Mouse (Mus musculus) testis, adult 2 months (tissue): ENCODE results near the gene Pfn4. TPM values are rescaled to one million over a fixed set of nuclear protein-coding genes. Genes with fewer than 3 reads are reported as not detected.

Source experiments
- H3K27ac ChIP-seq: fragments of 200-500 bp; 2 replicates; pipeline ENCODE4 v1.5.1; 2012; ENCODE audit warnings: low read depth, low read length; ENCODE audit not compliant: control insufficient read depth, insufficient read depth
- H3K27me3 ChIP-seq: fragments of 200-500 bp; 2 replicates; pipeline ENCODE4 v1.6.1; 2012; ENCODE audit warnings: mild to moderate bottlenecking, low read length, moderate library complexity; ENCODE audit not compliant: control insufficient read depth, insufficient read depth
- H3K36me3 ChIP-seq: fragments of 200-500 bp; 2 replicates; pipeline ENCODE4 v1.6.1; 2012; ENCODE audit warnings: mild to moderate bottlenecking, low read length; ENCODE audit not compliant: control insufficient read depth, insufficient read depth
- H3K4me1 ChIP-seq: fragments of 200-500 bp; 2 replicates; pipeline ENCODE4 v1.6.1; 2012; ENCODE audit warnings: low read length; ENCODE audit not compliant: control insufficient read depth, insufficient read depth
- H3K4me3 ChIP-seq: fragments of 200-500 bp; 2 replicates; pipeline ENCODE4 v1.5.1; 2012; ENCODE audit warnings: low read depth, mild to moderate bottlenecking, low read length, moderate library complexity, mixed read lengths; ENCODE audit not compliant: control insufficient read depth
- CTCF ChIP-seq: fragments of 200-500 bp; IDR thresholded peaks from 2 replicates; pipeline ENCODE4 v1.5.1; 2012; ENCODE audit warnings: low read depth, mild to moderate bottlenecking, inconsistent platforms, low read length, moderate library complexity; ENCODE audit not compliant: control insufficient read depth, insufficient read depth, insufficient replicate concordance
- POLR2A ChIP-seq: fragments of 200-500 bp; IDR thresholded peaks from 2 replicates; pipeline ENCODE4 v1.6.1; 2012; ENCODE audit warnings: low read depth, mild to moderate bottlenecking, inconsistent platforms, low read length, moderate library complexity; ENCODE audit not compliant: control insufficient read depth
- polyA plus RNA-seq: library from polyadenylated mRNA; depleted of rRNA; stranded (reverse); fragments of >200 nt; gene quantifications from 2 replicates; pipeline ENCODE4 v1.2.3, GENCODE M21; 2012; rRNA removed

Gene Pfn4
- polyA plus RNA-seq, 1 experiment = 173 TPM

DNA sequence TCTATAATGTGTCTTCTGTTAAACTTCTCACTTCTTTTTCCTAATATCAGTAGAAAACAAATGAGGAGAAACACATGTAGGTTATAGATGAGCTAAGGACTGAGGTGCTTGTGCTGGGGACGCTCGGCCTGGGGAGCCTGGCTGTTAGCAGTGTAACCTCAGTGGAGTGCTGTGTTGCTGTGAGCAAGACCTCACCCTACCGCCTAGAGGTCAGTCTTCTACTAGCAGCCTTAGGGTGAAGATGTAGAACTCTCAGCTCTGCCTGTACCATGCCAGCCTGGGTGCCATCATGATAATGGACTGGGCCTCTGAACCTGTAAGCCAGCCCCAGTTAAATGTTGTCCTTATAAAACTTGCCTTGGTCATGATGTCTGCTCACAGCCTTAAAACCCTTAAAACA, 58.4 kb downstream of the Pfn4 start:
- no peaks in the 10 kb centered on the region for H3K4me1 ChIP-seq
- H3K4me3 ChIP-seq = no peak overlapping the region
- no peak overlapping the region for H3K27ac ChIP-seq
- TF ChIP-seq POLR2A (no peak), CTCF (no peak)
- no peaks in the 10 kb centered on the region for H3K27me3 ChIP-seq
- H3K36me3 ChIP-seq = no peaks in the 10 kb centered on the region; the same call in 1 of the 2 replicates

Other genes with a start within 250 kb of the Pfn4 start
- 83.6 and 90.0 TPM in 2 replicates for gene Itsn2, start 176.4 kb upstream of the Pfn4 start, polyA plus RNA-seq
- not detected in 2 replicates for gene Gm3625, start 176.1 kb upstream of the Pfn4 start, polyA plus RNA-seq
- 14.6 TPM in 2 replicates for gene Fam228a, start 30.6 kb upstream of the Pfn4 start, polyA plus RNA-seq
- gene Fam228b, start 245 bp downstream of the Pfn4 start, polyA plus RNA-seq = 13.5 and 16.7 TPM in 2 replicates
- 24.8 and 27.7 TPM in 2 replicates for gene Sf3b6, start 48.5 kb downstream of the Pfn4 start, polyA plus RNA-seq
- 0.47 and 0.68 TPM in 2 replicates for gene Fkbp1b, start 72.6 kb downstream of the Pfn4 start, polyA plus RNA-seq
- gene Wdcp, start 74.3 kb downstream of the Pfn4 start, polyA plus RNA-seq = 3.8 and 4.5 TPM in 2 replicates
- 4.4 and 5.0 TPM in 2 replicates for gene Mfsd2b, start 105.3 kb downstream of the Pfn4 start, polyA plus RNA-seq
- 1.4 TPM in 2 replicates for gene Ubxn2a, start 138.7 kb downstream of the Pfn4 start, polyA plus RNA-seq
- gene Atad2b, start 148.3 kb downstream of the Pfn4 start, polyA plus RNA-seq = 3.7 and 4.0 TPM in 2 replicates